Mouse (Mus musculus) MEL-GATA-1-ER (cell line): ENCODE results near the gene 1700025G04Rik.

Source experiments
- DNase-seq: peaks from one replicate; pipeline ENCODE4 v3.0.0-alpha.2; 2012; ENCODE audit warnings: low read depth; ENCODE audit errors: extremely low read depth

1700025G04Rik gene

DNA sequence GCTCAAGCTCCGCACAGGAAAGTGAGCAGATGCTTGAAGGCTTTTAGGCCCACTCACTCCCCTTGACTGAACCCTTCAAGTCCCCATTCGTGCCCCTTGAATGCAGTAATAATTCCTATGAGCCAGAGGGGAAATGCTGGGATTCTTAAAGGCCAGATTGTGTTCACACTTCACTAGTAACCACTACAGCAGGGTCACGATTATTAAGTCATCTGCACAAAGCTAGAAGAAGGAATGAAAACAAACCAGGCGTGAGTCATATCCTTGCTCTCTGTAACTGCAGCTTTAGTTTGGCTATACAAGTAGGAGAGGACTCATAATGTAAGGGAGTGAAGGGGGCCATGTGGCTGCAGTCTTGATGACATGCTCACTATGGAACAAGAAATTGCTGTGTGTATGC, 182.9 kb downstream of the 1700025G04Rik start:
- no peak for DNase-seq

DNA sequence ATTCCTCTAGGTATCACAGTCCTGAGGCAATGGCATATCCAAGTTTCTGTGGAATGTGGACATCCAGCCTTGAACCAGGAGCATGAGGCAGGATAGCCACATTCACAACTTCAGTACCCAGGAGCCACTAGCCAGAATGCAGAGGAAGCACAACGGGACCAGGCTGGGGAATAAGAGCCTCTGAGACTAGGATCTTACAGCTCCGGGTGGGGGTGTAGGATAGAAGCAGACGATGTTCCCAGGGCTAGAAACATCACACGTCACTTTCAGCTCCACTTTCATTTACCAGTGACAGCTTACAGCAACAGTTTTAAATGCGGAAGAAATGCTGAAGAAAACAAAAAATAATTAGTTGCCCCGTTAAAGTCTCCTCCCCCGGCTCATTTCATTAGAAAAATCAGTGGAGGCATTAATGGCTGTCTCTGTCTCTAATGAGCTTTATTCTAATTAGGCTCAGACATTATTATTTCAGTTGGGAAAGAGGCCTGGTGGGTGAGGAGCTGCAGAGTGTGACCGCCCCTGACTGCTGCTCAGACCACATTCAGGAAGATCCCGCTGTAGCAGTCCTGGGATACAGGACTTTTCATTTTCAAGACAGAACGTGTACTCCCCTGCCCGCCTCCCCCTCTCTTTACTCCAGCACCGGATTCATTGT, 189.1 kb downstream of the 1700025G04Rik start:
- DNase-seq = no peak

DNA sequence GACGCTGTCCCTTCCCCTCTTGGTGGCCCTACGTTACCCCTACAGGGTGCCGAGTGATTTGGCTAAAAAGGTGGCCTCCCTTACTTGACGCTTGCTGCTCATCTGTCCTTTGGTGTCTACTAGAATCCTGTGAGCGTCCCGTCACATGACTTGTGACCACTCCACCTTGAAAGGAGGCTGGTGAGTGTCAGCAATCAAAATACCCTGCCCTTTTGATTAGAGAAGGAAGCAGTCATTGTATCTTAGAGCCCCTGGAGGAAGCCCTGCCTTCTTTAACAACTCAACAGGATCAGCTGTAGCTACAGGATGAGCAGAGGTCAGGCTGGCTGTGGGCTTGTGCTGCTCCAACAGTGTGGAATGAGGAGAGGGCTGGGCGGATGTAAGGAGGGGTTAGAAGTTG, 190.0 kb downstream of the 1700025G04Rik start:
- no peak for DNase-seq

DNA sequence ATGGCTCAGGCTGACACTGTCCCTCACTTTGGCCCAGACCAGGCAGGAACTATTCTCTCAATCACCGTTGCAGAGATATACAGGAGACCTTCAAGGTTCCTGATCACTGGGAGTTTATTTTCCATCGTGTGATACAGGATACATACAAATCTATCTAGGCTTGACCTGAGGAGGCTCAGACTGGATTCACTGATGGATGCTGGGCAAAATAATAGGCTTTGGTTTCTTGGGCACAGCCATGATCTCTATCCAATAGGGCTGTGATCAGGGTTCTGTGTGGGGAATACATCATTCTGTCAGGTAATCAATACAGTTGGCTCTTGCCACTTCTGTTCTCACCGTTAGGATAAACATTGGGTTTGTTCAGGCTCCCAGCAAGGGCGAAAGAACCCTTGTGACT, 194.5 kb downstream of the 1700025G04Rik start:
- no peak for DNase-seq

DNA sequence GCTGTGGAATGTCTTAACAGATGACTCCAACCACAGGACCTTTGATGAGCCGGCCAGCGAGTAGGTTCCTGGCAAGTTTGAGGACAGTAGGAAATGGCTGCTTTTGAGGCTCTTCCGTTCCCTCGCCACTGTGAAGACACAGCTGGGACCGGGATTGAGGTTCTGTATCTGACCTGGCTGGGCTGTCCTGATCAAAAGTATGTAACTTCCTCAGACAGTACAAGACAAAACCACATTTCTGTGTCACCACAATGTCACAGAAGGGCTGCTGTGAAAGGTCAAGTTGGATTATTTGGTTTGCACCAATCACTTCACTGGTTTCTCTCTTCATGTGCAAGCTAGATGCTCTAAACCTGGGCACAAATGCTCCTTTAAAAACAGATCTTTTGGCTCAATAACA, 195.9 kb downstream of the 1700025G04Rik start:
- DNase-seq = no peak

DNA sequence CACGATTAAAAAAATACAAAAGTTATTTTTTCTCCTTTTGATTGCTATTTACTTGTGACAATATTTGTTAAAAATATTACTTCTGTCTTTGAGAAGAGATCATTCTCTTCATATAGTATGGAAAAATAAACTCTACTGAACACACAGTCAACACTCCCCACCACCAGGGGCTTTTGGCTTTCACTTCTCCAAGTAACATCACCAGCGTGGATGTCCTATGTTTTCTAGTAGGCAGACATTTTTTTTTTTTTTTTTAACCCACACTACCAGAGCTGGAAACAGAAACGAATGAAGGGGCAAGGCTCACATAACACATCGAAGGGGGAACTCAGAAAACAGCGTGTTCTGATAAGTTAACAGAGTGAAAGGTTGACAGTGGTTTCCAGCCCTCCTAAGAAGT, 197.9 kb downstream of the 1700025G04Rik start:
- no peak for DNase-seq

DNA sequence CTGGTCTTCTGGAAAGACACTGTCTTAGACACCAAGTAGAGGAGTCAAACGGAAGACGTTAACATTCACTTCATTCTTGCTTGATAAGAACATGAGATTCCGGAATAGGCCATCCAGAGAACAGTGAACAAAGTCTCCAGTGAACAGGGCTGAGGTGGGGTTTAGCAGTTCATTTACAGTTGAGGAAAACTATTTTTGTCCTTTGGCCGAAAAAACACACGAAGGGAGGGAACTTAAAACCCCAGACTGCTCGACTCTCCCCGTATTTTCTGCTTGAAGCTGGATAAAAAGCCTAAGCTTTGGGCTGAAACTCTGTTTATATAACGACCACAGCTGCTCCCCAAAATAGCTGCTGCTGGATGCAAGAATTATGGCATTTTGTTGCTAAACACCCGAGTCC, 198.7 kb downstream of the 1700025G04Rik start:
- DNase-seq = no peak

DNA sequence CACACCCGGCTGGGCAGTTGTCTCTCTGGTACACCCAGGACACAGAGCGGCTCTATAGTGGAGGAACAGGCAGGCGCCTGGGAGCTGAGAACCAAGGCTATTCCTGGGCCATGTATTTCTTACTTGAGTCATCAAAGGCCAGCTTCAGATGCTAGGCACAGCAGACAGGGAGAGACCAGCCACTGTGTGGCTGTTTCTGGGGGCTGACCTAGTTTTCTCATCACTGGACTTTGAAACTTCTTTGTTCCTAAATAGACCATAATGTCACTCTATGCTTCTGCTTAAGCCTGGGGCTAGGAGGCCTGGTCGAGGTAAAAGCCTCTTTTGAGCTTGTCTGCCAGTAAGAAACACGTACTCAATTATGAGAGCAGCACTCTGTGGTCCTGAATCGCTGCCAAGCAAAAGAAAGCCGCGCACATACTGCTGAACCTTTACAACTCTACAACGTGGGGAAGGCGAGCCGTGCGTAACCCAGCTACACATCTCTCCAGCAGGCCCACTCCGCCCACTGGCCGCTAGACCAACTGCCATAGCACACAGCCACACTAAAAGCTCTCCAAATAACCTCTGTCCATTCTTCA, 199.8 kb downstream of the 1700025G04Rik start:
- DNase-seq = no peak

DNA sequence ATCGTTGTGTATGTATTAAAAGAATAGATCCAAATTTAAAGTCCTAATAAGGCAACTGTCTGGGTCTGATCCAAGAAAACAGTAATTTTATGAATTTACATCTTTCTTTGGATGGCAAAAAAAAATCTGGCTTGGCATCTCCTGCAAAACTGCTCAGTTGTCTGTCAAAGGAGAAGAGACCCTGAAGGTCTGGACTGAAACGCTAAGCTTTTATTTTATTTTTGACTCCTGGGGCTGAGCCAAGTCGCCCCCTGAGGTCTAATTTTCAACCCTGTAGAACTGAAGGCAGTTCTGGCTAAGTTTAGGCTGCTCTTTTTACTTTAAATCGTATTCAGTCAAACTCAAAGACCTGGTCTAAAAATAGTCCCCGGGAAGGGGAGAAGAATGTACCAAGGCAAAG, 202.3 kb downstream of the 1700025G04Rik start:
- DNase-seq = no peak

DNA sequence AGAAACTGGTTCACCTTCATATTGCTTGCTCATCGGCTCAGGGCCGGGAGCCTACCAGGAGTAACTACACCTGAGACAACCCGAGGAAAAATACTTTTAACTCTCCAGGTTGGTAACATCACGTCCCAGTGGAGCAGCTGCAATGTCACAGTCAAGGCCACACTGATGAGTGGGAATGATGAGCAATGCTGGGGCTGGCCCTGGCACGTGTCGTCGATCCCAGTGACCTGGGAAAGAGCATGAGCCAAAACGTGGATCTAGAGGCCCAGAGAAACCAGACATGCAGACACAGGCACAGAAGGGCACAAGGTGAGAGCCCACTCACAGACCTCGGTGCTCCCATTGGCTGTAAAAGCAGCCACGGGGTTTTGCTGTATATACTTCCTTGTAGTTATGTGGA, 202.8 kb downstream of the 1700025G04Rik start:
- no peak for DNase-seq

DNA sequence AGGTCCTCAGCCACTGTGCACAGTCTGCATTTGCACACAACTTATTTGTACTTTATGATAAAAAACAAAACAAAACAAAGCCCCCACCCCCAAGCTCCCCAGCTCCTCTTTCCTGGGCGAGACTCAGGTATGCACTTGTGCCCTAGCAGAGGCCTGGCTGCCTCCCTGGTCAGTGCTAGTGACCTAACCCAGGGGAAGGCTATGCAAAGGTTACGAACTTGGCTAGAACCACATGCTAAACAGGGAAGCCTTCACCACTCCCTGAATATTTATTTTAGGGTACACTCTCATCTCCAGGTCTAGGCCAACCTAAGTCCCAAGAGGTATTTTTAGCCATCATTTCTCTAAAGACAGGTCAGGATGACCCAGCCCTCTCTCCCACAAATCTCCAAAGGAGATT, 203.8 kb downstream of the 1700025G04Rik start:
- no peak for DNase-seq

DNA sequence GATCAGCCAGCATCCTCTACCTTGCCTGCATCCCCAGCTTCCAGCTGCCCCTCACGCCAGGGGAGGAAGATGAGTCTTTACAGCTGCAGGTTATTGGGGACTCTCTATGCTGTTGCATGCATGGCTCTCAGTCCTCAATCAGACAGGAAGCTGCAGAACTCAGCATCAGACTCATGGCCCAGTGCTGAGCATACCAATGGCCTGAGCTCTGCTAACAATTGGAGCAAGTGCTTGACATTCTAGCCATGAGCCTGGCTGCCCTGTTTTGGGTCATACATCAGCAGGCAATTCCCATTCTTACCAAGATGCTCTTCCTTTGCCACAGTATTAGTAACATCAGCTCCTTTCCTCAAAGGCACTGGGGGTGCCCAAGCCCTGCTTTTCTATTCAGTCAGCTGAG, 208.7 kb downstream of the 1700025G04Rik start:
- no peak for DNase-seq

DNA sequence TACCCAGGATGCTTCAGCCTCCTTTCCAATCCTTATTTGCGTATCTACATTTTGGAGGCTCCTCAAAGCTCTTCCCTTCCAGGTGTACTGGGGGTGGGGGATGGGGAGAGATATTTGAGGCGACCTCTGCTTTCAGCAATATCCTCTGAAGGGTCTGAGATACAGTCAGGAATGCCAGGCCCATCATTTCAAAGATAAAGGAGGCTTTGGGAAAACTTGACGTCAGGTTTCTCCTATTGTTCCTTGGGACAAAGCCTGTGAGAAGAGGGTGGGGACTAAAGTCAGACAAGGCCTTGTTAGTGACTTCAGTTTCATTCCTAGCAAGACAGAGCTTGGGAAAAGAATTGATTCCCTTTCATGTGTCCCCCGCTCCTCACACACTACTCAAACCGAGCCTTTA, 209.2 kb downstream of the 1700025G04Rik start:
- no peak for DNase-seq

DNA sequence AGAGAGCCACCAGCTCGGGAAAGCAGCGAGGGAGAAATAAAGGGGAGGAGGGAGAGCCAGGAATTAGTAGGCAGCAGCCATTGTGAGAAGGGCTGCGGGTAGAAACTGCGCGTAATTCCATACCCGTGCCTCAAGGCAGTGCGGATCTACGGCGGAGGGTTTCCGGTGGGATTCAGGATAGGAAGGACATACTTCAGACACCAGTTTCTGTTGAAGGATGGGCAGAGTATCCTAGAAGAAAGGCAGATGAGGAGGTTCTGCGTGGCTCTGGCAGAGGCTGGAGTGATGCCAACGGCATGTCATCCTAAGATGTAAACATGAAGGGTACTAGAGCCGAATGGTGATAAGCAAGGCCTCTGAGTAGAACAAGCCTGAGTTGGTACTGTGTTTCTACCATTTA, 210.0 kb downstream of the 1700025G04Rik start:
- DNase-seq = no peak

DNA sequence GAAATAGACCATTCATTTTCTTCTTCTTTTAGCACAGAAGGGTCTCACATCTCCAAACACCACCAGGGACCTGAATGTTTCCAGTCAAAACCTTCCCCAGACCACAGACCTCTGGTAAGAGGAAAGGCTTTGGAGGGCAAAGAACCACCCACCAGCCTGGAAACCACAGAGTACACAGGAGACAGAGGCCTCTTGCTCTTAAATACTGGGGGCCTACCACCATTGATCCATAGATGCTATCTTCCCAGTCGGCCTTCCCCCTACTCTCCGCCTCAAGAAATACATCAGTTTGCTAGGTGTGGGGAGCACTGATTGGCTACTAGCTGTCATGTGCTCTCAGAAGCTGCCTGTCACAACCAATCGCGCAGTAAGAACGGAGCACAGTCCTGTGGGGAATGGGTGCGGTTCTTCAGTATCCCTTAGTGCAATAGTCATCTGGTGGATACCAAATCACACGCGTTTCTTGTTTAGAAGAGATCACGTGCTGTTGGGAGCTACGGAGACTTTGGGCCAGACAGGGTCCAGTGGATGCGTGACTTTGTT, 210.5 kb downstream of the 1700025G04Rik start:
- DNase-seq = no peak

DNA sequence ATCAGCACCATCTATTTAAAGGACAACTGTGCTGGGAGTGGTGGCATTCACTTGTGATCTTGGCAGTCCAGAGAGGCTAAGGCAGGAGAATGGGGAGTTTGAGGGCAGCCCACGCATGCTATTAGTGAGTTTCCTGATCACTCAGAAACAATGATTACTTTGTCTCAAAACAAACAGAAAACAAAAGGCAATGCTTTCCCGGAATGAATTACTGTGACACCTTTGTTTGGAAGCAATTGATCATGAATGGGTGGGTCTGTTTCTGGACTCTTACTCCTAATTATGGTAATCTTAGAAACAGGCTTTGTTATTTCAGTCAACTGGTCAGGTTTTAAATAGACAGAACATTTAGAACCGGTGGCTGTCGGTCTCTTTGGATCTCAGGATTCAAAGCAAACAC, 211.5 kb downstream of the 1700025G04Rik start:
- no peak for DNase-seq

DNA sequence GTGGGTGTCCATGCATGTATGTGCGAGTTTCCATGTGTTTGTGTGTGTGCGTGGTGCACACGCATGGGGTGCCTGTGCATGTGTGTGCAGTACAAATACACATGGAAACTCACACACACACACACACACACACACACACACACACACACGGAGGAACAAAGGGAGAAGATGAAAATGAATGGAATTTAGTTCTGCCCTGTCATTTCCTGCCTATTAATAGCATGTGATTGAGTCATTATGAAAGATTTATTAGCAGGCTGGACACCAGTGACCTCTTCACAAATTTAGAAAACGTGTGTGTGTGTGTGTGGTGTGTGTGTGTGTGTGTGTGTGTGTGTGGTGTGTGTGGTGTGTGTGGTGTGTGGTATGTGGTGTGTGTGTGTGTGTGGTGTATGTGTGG, 217.0 kb downstream of the 1700025G04Rik start:
- DNase-seq = no peak

DNA sequence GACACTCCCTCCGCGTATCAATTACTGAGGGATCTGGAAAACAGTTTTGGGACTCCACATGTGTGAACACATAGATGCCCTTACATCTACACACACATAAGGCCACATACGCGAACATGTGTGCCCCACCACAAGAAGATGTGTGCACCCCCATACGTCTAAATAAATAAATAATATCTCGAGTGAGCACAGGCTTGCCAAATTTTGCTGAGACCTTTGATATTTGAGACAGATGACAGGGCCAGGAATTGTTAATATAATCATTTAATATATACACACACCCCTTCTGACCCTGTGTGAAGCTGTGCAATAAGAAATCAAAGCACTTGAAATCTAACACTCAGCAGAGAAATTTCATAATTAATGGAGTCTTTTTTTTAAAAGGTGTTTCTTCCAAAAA, 225.6 kb downstream of the 1700025G04Rik start:
- no peak for DNase-seq

DNA sequence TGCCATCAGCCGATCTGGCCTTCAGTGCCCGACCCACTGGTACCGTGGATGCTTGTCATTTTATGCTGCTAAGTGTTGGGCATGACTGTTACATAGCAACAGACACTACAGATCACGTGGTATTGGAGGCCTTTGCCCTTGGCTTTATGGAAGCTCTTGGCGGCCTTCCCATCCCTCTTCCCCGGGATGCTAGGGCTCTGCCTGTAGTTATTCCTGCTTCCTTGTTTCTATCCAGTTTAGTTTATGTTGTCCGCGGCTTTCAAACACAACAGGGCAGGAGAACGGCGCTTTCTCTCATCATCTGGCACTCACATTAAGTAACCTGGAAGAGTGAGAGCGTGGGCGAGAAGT, 226.2 kb downstream of the 1700025G04Rik start:
- DNase-seq = no peak

DNA sequence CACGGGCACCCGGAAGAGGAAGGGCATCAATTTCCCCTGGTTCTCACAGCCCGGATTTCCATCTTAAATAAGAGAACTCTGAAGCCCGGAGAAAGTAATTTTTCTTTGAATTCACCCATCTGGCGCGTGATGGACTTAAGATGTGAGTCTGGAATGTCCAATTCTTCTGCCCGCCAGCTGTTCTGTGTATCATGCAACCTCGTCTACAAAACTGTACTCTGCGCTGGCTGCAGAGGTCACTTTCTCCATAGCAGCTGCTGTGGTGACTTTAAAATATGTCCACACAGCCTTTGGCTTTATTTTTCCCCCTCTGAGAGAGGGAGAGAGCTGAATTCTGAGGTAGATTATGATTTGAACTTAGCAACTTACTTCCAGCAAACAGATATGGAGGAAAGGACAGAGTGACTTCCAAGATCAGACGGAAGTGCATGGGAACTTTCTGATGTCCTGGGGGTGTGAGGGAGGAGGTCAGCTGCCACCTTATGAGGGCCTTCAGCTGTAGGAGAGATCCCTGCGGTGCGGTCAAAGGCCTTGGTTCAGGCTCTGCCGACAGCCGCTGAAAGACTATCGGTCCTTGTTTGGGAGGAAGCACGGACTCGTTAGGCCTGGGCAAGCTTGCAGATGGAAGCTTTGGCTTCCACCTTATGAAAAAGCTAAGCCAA, 226.7 kb downstream of the 1700025G04Rik start:
- no peak for DNase-seq

DNA sequence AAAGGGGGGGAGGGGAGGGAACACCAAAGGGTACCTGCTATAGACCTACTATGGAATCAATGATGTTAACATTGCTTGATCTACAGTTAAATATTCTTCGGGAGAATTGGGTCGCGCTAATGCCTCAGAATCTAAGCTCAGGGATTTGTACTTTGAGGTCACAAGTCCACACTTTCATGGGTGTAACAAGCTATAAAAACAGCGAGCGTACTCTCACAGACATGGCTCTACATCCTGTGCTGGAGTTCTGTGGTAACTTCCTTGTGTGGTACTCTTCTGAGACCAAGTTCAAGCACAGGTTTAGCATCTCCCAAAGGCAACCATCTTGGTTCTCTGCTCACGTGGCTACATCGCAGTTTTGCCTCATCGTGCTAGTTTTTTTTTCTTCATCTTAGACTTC, 227.8 kb downstream of the 1700025G04Rik start:
- no peak for DNase-seq

DNA sequence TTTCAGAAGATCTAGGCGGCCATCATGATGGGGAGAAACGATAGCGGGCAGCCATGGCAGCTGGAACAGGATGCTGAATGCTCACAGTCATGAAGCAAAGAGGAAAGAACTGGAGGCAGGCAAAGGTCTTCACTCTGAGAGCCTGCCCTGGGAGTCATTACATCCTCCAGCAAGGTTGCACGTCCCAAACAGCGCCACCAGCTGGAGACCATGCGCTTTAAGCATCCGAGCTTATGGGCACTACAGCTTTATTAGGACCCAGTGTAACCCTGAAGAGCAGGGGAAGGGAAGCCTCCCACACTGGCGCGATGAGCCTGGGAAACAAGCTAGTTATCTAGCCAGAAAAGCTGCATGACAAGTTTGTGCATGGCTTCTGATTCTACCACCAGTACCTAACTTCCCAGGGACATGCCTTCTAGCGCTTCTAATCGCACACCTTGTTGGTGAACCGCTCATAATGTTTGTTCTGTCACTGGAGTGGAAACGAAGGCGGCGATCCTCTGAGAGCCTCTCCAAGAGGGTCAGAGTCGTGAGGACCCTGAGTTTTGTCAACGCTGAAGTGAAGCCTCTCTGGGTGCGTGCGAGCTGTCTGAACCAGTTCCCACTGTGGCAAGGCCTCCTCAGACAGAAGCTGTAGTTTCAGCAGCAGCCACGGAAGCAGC, 228.5 kb downstream of the 1700025G04Rik start:
- DNase-seq = no peak
